Mouse (Mus musculus) left cerebral cortex, adult 9 months (tissue): ENCODE measurements around the gene Zmynd15.
"Not testable (repeated sequence)": the region's sequence is repeated elsewhere in the genome, so short reads cannot be mapped to it uniquely, and the experiment has no call there.

Experiments
- DNase-seq, 2 experiments: peaks; one replicate each; pipeline ENCODE4 v3.0.0; 2022; ENCODE audit warnings: low spot score in 2 of 2

Gene Zmynd15

GRCm38 (mm10) chr11:70458688-70459600, at the start of gene Zmynd15:
Gene Zmynd15 (plus strand): TSS chr11:70459433.
- DNase-seq: no peak

GRCm38 (mm10) chr11:70409594-70410296, 49.5 kb upstream of the Zmynd15 start, which contains the start of gene Pelp1:
Gene Pelp1 (minus strand): TSS chr11:70410031.
- DNase-seq: peak; percentile 76 to 85

- no peak for DNase-seq
Observed at GRCm38 (mm10) chr11:70410297-70410643, 49.0 kb upstream of the Zmynd15 start.

- DNase-seq: no peak
Observed at GRCm38 (mm10) chr11:70412591-70412990, 46.6 kb upstream of the Zmynd15 start.

- DNase-seq: peak in 1 of 2 experiments; percentile 79
Observed at GRCm38 (mm10) chr11:70413961-70414360, 45.3 kb upstream of the Zmynd15 start.

GRCm38 (mm10) chr11:70418199-70418598, 41.0 kb upstream of the Zmynd15 start:
- no peak for DNase-seq

GRCm38 (mm10) chr11:70419486-70419885, 39.7 kb upstream of the Zmynd15 start:
- DNase-seq: no peak

- DNase-seq: not testable (repeated sequence)
Observed at GRCm38 (mm10) chr11:70426598-70426997, 32.6 kb upstream of the Zmynd15 start.

- no peak for DNase-seq
Observed at GRCm38 (mm10) chr11:70431574-70431973, 27.7 kb upstream of the Zmynd15 start.

- peak; percentile 96 to 97 for DNase-seq
Observed at GRCm38 (mm10) chr11:70432048-70432894, 27.0 kb upstream of the Zmynd15 start, which contains the start of gene Arrb2. Gene Arrb2 (plus strand): TSS chr11:70432635.

GRCm38 (mm10) chr11:70432895-70433568, 26.2 kb upstream of the Zmynd15 start:
- peak in 1 of 2 experiments; percentile 63 for DNase-seq

- DNase-seq: no peak
Observed at GRCm38 (mm10) chr11:70433569-70433943, 25.7 kb upstream of the Zmynd15 start.

GRCm38 (mm10) chr11:70433951-70434350, 25.3 kb upstream of the Zmynd15 start:
- no peak for DNase-seq

GRCm38 (mm10) chr11:70435476-70435875, 23.8 kb upstream of the Zmynd15 start:
- no peak for DNase-seq

GRCm38 (mm10) chr11:70437426-70437825, 21.8 kb upstream of the Zmynd15 start:
- no peak for DNase-seq

- DNase-seq: no peak
Observed at GRCm38 (mm10) chr11:70438728-70439374, 20.4 kb upstream of the Zmynd15 start.

- DNase-seq: no peak
Observed at GRCm38 (mm10) chr11:70440637-70441036, 18.6 kb upstream of the Zmynd15 start.

GRCm38 (mm10) chr11:70441882-70442281, 17.4 kb upstream of the Zmynd15 start:
- DNase-seq: no peak

GRCm38 (mm10) chr11:70443964-70444363, 15.3 kb upstream of the Zmynd15 start:
- no peak for DNase-seq

- no peak for DNase-seq
Observed at GRCm38 (mm10) chr11:70444667-70445066, 14.6 kb upstream of the Zmynd15 start.

GRCm38 (mm10) chr11:70446756-70447155, 12.5 kb upstream of the Zmynd15 start:
- DNase-seq: no peak
